Mouse (Mus musculus) neural tube, embryonic 13.5 days (tissue): Measurements from ENCODE around the gene Scrn3. TPM values are rescaled to one million over a fixed set of nuclear protein-coding genes. Genes with fewer than 3 reads are reported as not detected.

ENCODE experiments used
- ATAC-seq: fragments of 200-750 bp; cut with Nextera tagmentation; 2 replicates; pipeline ENCODE4 v1.8.0; 2017; ENCODE audit warnings: low read depth, mild to moderate bottlenecking, moderate TSS enrichment, moderate library complexity
- H3K27ac ChIP-seq: fragments of 300-500 bp; sonication (generic); replicated peaks from 2 replicates; pipeline ENCODE4 v1.5.1; 2015; ENCODE audit warnings: moderate library complexity, mild to moderate bottlenecking, inconsistent platforms
- H3K27me3 ChIP-seq: fragments of 300-500 bp; sonication (generic); 2 replicates; pipeline ENCODE4 v1.6.1; 2015; ENCODE audit warnings: mild to moderate bottlenecking, inconsistent platforms
- H3K36me3 ChIP-seq: fragments of 300-500 bp; sonication (generic); 2 replicates; pipeline ENCODE4 v1.6.1; 2015; ENCODE audit warnings: mild to moderate bottlenecking, inconsistent platforms
- H3K4me1 ChIP-seq: fragments of 300-500 bp; sonication (generic); replicated peaks from 2 replicates; pipeline ENCODE4 v1.6.1; 2015; ENCODE audit warnings: inconsistent platforms
- H3K4me2 ChIP-seq: fragments of 300-500 bp; sonication (generic); 2 replicates; pipeline ENCODE4 v1.6.1; 2015; ENCODE audit warnings: inconsistent platforms, mild to moderate bottlenecking, moderate library complexity
- H3K4me3 ChIP-seq: fragments of 300-500 bp; sonication (generic); 2 replicates; pipeline ENCODE4 v1.5.1; 2015; ENCODE audit warnings: mild to moderate bottlenecking, inconsistent platforms
- H3K9ac ChIP-seq: fragments of 300-500 bp; sonication (generic); 2 replicates; pipeline ENCODE4 v1.6.1; 2015; ENCODE audit warnings: moderate library complexity, mild to moderate bottlenecking, inconsistent platforms
- H3K9me3 ChIP-seq: fragments of 300-500 bp; sonication (generic); 2 replicates; pipeline ENCODE4 v1.6.1; 2016; ENCODE audit warnings: inconsistent platforms
- WGBS: fragments of 180-500 bp; shearing (Covaris S2); methylation state at CpG from one replicate; pipeline ENCODE4 v1.1.7; 2015; 5-methylcytosine and 5-hydroxymethylcytosine counted together
- polyA plus RNA-seq: library from polyadenylated mRNA; unstranded; fragments of >200 nt; fragmentation: Nextera tagmentation; extraction: Ambion mirVana; gene quantifications from 2 replicates; pipeline ENCODE4 v1.2.1, GENCODE M21; 2015

Gene Scrn3
- polyA plus RNA-seq, 1 experiment from 2014 or later = 9.0 TPM

DNA sequence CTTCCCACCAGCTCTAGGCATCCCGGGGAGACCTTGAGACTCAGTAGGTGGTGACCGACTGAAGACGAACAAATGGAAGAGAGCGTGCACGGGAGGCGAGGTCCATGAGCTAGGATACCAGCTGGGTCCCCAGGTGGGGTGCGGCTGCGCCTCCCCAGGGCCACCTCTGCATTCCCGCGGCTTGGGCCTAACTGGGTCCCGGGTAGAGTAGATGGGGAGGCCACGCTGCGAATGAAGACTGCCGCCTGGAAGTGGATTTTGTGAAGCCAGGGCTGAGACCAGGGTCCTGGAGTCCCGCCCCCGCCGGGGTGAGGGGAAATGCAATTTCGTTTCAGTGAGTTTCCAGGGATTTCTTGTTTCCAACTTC, 34.7 kb upstream of the Scrn3 start:
- Histone ChIP-seq H3K27me3 (peaks cover 86% of the 10 kb centered on the region), H3K4me1 (peaks cover 48% of the 10 kb centered on the region), H3K27ac (peak overlapping the region; percentile 67; the same call in 1 of the 2 replicates), H3K9ac (peak overlapping the region; percentile 34; the same call in 1 of the 2 replicates), H3K4me3 (peak overlapping the region; percentile 24), H3K9me3 (no peaks in the 10 kb centered on the region), H3K4me2 (peak overlapping the region; percentile 34), H3K36me3 (no peaks in the 10 kb centered on the region)
- ATAC-seq = no peak
- 0% methylated on average over 18 of the region's 18 CpGs for WGBS

- Histone ChIP-seq H3K4me2 (peak overlapping the region; percentile 44), H3K36me3 (no peaks in the 10 kb centered on the region), H3K9me3 (no peaks in the 10 kb centered on the region), H3K27ac (peak overlapping the region; percentile 23; the same call in 1 of the 2 replicates), H3K9ac (no peak overlapping the region), H3K4me1 (peaks cover 42% of the 10 kb centered on the region), H3K27me3 (peaks cover 81% of the 10 kb centered on the region), H3K4me3 (peak overlapping the region; percentile 24)
- WGBS = 2% methylated on average over 20 of the region's 20 CpGs
- peak; percentile 67; the same call in 1 of the 2 replicates for ATAC-seq
These were observed 34.1 kb upstream of the Scrn3 start for GRCm38 (mm10) chr2:73278131-73278854.

GRCm38 (mm10) chr2:73278869-73279268, 33.5 kb upstream of the Scrn3 start:
- H3K27ac ChIP-seq = peak overlapping the region; percentile 15; the same call in 1 of the 2 replicates
- H3K9ac ChIP-seq = peak overlapping the region; percentile 35
- peak overlapping the region; percentile 14; the same call in 1 of the 2 replicates for H3K4me3 ChIP-seq
- no peaks in the 10 kb centered on the region for H3K36me3 ChIP-seq
- H3K27me3 ChIP-seq = peaks cover 75% of the 10 kb centered on the region
- WGBS = 1% methylated on average over 17 of the region's 17 CpGs
- ATAC-seq = peak; percentile 34; the same call in 1 of the 2 replicates
- peak overlapping the region; percentile 44 for H3K4me2 ChIP-seq
- H3K4me1 ChIP-seq = peaks cover 36% of the 10 kb centered on the region
- H3K9me3 ChIP-seq = no peaks in the 10 kb centered on the region

DNA sequence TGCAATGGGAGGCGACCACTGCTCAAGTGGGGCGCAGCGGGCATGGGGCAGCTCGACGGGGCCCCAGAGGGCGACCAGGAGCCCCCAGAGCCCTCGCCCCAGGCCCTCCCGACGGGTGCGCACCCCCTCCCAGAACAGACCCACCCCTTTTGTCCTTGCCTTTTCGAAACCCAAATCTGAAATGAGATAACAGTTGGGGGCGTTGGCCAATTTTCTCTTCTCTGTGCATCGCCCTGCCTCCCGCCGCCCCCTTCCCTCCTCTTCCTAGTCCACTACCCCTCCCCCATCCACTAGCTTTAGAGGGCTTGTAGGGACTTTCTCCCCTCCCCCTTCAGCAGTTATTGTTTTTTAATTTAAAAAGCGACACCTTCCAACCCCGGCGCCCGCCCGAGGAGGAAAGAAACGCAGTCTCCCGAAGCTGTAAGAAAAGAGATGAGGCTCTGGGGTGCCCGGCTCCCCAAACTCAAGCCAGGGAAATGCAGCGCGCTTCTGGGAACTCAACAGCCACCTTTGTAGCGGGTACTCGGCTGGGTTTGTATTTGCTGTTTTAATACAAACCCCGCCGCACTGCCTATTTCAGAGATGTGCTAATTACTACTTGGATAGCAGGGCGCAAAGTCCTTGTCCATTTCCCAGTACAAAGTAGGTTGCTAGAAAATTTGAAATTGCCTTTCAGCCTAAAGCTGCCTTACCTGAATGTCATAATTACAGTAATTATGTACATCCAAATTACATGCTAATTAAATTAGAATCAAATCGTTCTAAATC, 32.9 kb upstream of the Scrn3 start:
- H3K9ac ChIP-seq = peak overlapping the region; percentile 35
- peaks cover 69% of the 10 kb centered on the region for H3K27me3 ChIP-seq
- peak overlapping the region; percentile 44 for H3K4me2 ChIP-seq
- 0 out of 2 replicates have a peak, but pooled peaks have one; percentile 28 for ATAC-seq
- under 1% methylated on average over 30 of the region's 31 CpGs for WGBS
- peak overlapping the region; percentile 15; the same call in 1 of the 2 replicates for H3K27ac ChIP-seq
- no peaks in the 10 kb centered on the region for H3K9me3 ChIP-seq
- no peaks in the 10 kb centered on the region for H3K36me3 ChIP-seq
- peak overlapping the region; percentile 14; the same call in 1 of the 2 replicates for H3K4me3 ChIP-seq
- peaks cover 30% of the 10 kb centered on the region for H3K4me1 ChIP-seq

GRCm38 (mm10) chr2:73280356-73281047, 31.9 kb upstream of the Scrn3 start:
- H3K36me3 ChIP-seq = no peaks in the 10 kb centered on the region
- H3K4me2 ChIP-seq = peak overlapping the region; percentile 24
- 2% methylated on average over 33 of the region's 33 CpGs for WGBS
- no peaks in the 10 kb centered on the region for H3K9me3 ChIP-seq
- H3K4me1 ChIP-seq = peaks cover 29% of the 10 kb centered on the region
- no peak for ATAC-seq
- H3K9ac ChIP-seq = no peak overlapping the region
- no peak overlapping the region for H3K27ac ChIP-seq
- H3K4me3 ChIP-seq = no peak overlapping the region
- H3K27me3 ChIP-seq = peaks cover 64% of the 10 kb centered on the region

GRCm38 (mm10) chr2:73281048-73281661, 31.2 kb upstream of the Scrn3 start:
- 12% methylated on average over 22 of the region's 22 CpGs for WGBS
- H3K36me3 ChIP-seq = 0 out of 2 replicates have a peak, but pooled peaks cover 2% of the 10 kb centered on the region
- H3K27me3 ChIP-seq = peaks cover 58% of the 10 kb centered on the region
- no peak overlapping the region for H3K9ac ChIP-seq
- H3K4me1 ChIP-seq = peaks cover 29% of the 10 kb centered on the region
- no peak overlapping the region for H3K4me3 ChIP-seq
- no peak overlapping the region for H3K27ac ChIP-seq
- H3K9me3 ChIP-seq = no peaks in the 10 kb centered on the region
- no peak for ATAC-seq
- peak overlapping the region; percentile 24 for H3K4me2 ChIP-seq

DNA sequence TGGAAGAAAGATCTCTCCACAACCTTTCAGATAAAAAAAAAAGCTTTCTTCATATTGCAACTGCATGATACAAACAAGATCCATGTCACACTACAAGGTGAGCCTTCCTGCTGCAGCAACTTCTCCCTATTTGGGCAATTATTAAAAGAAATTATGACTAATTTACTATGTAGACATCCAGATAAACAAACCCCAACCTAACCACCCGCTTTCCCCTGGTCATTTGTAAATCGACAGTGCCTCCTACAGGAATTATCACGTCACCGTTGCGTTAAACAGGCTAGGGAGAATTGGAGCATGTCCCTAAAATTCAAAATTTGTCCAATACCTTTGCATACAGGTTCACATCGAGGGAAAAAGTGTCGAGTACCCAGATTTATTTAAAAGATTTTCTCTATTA, 30.7 kb upstream of the Scrn3 start:
- Histone ChIP-seq H3K9ac (no peak overlapping the region), H3K27me3 (peaks cover 54% of the 10 kb centered on the region), H3K27ac (no peak overlapping the region), H3K4me2 (no peak overlapping the region), H3K36me3 (0 out of 2 replicates have a peak, but pooled peaks cover 5% of the 10 kb centered on the region), H3K4me3 (no peak overlapping the region), H3K4me1 (peaks cover 29% of the 10 kb centered on the region), H3K9me3 (no peaks in the 10 kb centered on the region)
- ATAC-seq = no peak
- 7% methylated on average over 7 of the region's 7 CpGs for WGBS

- Histone ChIP-seq H3K4me3 (no peak overlapping the region), H3K27me3 (peaks cover 20% of the 10 kb centered on the region), H3K4me2 (no peak overlapping the region), H3K9ac (no peak overlapping the region), H3K9me3 (no peaks in the 10 kb centered on the region), H3K27ac (no peak overlapping the region), H3K4me1 (peaks cover 4% of the 10 kb centered on the region; the same call in 1 of the 2 replicates), H3K36me3 (peaks cover 24% of the 10 kb centered on the region)
- WGBS = 3% methylated on average over 2 of the region's 2 CpGs
- ATAC-seq = no peak
These were observed 26.8 kb upstream of the Scrn3 start for GRCm38 (mm10) chr2:73285630-73286029.

DNA sequence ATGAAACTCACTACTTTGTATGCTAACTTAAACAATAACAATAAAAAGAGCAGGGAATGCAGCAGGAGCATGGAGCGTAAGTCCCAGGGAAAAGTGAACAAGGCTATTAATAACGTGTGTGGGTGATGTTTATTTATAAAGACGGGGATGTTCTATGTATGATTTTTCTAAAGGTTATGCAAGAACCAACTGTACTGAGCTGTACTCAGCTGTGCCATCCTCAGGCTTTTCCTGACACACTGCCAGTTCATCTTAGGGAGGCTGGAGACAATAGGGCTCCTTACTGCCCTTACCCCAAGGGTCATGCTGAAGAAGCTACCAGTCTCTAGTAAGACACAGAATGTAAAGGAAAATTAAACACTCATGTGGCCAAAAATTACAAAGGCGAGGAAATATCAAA, 21.3 kb upstream of the Scrn3 start:
- H3K27ac ChIP-seq = no peak overlapping the region
- WGBS = 92% methylated on average over 4 of the region's 4 CpGs
- no peaks in the 10 kb centered on the region for H3K9me3 ChIP-seq
- no peaks in the 10 kb centered on the region for H3K4me1 ChIP-seq
- H3K27me3 ChIP-seq = no peaks in the 10 kb centered on the region
- ATAC-seq = no peak
- no peak overlapping the region for H3K4me3 ChIP-seq
- no peak overlapping the region for H3K4me2 ChIP-seq
- peaks cover 58% of the 10 kb centered on the region for H3K36me3 ChIP-seq
- no peak overlapping the region for H3K9ac ChIP-seq

GRCm38 (mm10) chr2:73295023-73295422, 17.4 kb upstream of the Scrn3 start:
- peaks cover 45% of the 10 kb centered on the region for H3K36me3 ChIP-seq
- 85% methylated on average over 7 of the region's 7 CpGs for WGBS
- no peak for ATAC-seq

DNA sequence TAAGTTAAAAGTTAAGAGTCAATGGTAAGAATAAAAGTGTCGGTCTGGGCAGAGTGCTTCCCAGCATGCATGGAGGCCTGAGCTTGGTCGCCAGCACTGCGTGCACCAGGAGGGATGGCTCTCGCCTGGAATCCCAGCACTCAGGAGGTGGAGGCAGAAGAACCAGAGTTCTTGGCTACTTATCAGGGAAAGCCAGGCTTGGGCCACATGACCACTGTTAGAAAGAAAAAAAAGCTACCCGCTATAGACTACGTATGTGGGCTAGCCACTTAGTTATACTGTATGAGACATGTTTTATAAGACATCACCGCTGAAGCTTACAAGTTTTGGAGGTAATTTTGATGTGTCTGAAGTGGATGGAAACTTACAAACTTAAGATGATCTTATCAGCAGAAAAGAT, 14.2 kb upstream of the Scrn3 start:
- H3K4me2 ChIP-seq = no peak overlapping the region
- H3K27ac ChIP-seq = no peak overlapping the region
- no peak overlapping the region for H3K4me3 ChIP-seq
- no peaks in the 10 kb centered on the region for H3K9me3 ChIP-seq
- 0 out of 2 replicates have a peak, but pooled peaks cover 4% of the 10 kb centered on the region for H3K4me1 ChIP-seq
- no peaks in the 10 kb centered on the region for H3K27me3 ChIP-seq
- ATAC-seq = no peak
- no peak overlapping the region for H3K9ac ChIP-seq
- WGBS = 85% methylated on average over 7 of the region's 7 CpGs
- H3K36me3 ChIP-seq = peaks cover 45% of the 10 kb centered on the region

More at GRCm38 (mm10) chr2:73295023-73295422, 17.4 kb upstream of the Scrn3 start:
- H3K4me1 ChIP-seq = 0 out of 2 replicates have a peak, but pooled peaks cover 4% of the 10 kb centered on the region
- H3K4me3 ChIP-seq = no peak overlapping the region
- H3K9me3 ChIP-seq = no peaks in the 10 kb centered on the region
- no peak overlapping the region for H3K9ac ChIP-seq
- H3K27me3 ChIP-seq = no peaks in the 10 kb centered on the region
- H3K27ac ChIP-seq = no peak overlapping the region
- no peak overlapping the region for H3K4me2 ChIP-seq
